Mouse (Mus musculus) c-Kit-positive CD71-positive TER-119-negative erythroid progenitor cells, embryonic 14.5 days (primary cell): ENCODE data around the gene Olfr159.
A peak's percentile ranks its signal among the peaks of the same experiment; 100 is the strongest.
"Not testable (repeated sequence)": the region's sequence is repeated elsewhere in the genome, so short reads cannot be mapped to it uniquely, and the experiment has no call there.

Source experiments
- DNase-seq: peaks from one replicate; pipeline ENCODE4 v3.0.0-alpha.2; 2013; ENCODE audit warnings: low read depth

Gene Olfr159

GRCm38 (mm10) chr4:43770909-43771308 lies at the start of gene Olfr159:
Olfr159 (minus strand) TSS chr4:43771009.
- no peak for DNase-seq

DNA sequence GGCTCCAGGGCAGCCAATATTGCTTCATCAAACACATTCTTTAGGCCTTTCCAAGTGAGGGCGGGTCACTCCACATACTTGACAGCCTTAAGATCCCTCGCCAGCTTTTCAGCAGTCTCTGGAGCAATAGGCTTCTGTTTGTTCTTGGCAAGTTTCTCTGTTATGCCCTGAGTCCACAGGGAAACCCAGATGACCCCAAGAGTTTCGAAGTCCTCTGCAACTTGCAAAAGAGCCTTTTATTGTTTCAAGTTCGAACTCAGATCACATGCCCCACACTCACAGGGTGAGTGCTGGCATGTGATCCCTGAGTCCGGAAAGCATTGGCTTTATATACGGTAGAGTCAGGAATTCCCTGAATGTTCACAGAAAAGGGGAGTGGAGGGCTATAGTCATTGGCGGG lies 28.1 kb upstream of the Olfr159 start:
- DNase-seq = no peak

DNA sequence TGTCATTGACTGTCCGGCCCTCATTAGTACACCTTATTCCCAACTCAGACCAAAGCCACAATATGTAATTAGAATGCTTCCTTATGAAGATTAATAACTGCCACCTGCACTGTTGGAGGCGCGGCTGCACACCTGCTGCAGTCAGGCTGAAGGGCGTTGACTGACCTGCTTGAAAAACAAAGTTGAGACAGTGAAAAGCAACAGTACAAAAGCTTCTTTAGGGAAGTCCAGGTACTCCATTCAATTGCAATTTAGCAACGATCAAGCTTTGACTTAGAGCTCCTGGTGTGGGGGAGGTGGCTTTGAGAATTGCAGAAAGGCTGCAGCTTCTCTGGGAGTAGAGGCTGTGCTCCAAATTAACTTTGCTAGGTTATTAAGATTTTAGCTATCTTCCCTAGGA lies 25.0 kb upstream of the Olfr159 start:
- DNase-seq = not testable (repeated sequence)

GRCm38 (mm10) chr4:43795296-43795695 lies 24.5 kb upstream of the Olfr159 start:
- DNase-seq = no peak

- no peak for DNase-seq
Measured at GRCm38 (mm10) chr4:43772304-43772703, 1.5 kb upstream of the Olfr159 start.

DNA sequence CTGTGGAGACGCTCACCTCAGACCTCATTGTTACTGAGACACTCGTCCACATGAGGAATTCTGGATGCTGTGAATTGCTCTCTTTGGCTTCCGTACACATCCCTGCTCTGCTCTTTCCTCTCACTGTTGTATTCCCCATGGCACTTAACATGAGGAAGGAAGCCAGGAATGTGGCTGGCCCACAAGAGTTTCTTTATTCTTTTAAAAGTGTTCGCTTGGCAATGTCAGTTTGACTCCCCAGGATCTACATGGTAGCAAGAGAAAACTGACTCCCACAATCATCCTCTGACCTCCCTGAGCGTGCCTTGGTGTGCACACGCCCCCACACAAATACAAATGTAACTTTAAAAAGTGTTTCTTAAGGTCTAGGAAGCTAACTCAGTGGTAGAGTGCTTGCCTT lies 817 bp upstream of the Olfr159 start:
- DNase-seq = no peak

DNA sequence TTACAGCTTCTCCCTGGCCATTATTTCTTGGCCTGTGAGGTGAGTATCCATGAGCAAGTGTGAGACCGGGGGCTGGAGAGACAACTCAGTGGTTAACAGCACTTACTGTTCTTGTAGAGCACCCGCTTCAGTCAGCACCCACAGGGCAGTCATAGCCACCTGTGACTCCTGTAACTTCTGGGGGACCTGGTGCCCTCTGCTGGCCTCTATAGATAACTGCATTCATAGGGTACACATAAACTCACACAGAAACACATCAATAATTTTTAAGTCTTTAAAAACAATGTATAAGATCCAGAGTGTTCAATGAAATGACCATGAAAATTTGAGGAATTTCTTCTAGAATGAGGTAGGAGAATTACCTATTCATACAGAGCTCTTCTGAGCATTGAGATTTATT lies 1.4 kb downstream of the Olfr159 start:
- DNase-seq = no peak

DNA sequence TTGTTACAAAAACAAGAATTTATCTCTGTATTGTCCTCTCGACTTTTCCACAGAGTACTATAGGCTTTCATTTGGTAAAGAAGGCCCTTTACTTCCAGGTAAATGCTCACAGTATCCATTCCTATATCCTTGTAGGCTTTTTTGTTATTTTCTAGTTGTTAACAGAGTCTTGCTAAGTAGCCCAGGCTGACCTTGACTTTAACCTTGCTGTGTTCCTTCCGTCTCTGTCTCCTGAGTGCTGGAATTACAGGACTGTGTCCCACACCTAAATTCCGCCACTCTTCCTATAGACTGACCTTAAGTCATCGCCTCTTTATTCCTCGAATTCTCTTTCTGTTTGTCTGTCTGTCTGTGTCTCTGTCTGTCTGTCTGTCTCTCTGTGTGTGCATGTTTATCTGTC lies 2.5 kb downstream of the Olfr159 start:
- DNase-seq = no peak

DNA sequence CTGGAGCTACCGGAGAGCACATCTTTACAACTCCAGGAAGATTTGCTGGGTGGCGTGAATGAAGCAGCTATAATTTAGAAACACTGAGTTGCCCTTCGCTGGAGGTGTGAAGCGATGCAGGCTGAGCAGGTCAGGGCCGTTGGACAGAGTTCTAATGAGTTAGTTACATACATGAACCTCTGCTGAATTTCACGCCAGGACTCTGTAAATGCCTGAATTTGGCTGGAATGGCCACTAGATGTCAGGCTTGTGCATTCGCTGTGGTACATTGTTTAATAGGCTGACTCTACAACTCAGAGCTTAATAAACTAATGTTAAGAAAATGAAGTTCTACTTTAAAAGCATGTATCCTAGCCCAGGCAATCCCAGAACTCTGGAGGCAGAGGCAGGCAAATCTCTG lies 7.4 kb downstream of the Olfr159 start:
- peak; percentile 28 for DNase-seq

GRCm38 (mm10) chr4:43761336-43761735 lies 9.5 kb downstream of the Olfr159 start:
- no peak for DNase-seq

DNA sequence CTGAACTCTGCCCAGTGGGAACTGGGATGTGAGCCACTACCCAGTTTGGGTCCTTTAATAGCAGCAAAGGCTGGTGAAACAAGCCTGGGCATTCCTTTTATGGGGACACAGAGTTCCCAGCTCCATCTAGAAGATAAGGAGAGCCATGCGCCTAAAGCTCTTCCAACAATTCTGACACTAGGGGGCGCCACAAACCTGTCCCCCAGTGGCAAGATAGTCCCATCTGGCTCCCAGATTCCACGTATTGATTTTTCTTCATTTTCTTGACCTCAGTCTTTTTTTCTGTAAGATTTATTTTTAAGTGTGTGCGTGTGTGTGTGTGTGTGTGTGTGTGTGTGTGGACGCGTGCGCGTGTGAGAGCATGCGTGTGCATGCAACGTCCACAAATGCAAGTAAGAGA lies 10.3 kb downstream of the Olfr159 start:
- peak; percentile 13 for DNase-seq

- no peak for DNase-seq
Measured at GRCm38 (mm10) chr4:43759571-43760418, 11.0 kb downstream of the Olfr159 start.

- no peak for DNase-seq
Measured at GRCm38 (mm10) chr4:43757213-43757612, 13.6 kb downstream of the Olfr159 start.

DNA sequence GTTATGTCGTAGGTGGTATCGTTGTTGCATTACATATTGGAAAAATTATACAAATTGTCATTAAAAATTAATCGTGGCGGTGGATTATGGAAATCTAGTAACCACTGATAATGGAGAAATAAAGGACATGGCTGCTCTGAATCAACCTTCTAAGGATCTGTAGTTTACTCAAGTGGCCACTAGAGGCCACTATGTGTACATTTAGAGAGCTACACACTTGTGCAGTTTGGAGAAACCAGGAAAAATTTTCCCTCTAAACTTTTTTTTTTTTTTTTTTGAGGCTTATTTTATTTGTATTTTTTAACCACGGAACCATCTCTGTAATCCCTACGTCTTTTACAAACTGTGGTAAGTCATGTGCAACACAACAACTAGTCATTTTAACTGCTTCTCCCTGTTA lies 25.6 kb downstream of the Olfr159 start:
- peak; percentile 19 for DNase-seq

GRCm38 (mm10) chr4:43743099-43743498 lies 27.7 kb downstream of the Olfr159 start:
- no peak for DNase-seq

DNA sequence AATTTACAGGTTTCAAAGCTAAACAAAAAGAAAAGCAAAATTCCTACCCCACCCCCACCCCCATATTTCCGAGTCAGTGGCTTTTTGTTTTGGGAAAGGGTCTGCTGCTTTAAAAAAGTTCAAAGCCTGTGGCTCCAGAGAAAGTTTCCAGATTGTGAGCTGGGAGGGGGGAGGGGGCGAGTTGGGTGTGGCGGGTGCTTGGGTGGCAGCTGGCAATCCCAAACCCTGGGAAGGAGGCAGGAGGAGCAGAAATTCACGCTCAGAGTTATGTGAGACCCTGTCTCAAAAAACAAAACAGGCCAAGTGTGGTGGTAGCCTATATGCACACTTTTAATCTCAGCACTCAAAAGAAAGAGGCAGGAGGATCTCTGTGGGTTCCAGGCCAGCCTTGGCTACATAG lies 28.2 kb downstream of the Olfr159 start:
- DNase-seq = no peak

DNA sequence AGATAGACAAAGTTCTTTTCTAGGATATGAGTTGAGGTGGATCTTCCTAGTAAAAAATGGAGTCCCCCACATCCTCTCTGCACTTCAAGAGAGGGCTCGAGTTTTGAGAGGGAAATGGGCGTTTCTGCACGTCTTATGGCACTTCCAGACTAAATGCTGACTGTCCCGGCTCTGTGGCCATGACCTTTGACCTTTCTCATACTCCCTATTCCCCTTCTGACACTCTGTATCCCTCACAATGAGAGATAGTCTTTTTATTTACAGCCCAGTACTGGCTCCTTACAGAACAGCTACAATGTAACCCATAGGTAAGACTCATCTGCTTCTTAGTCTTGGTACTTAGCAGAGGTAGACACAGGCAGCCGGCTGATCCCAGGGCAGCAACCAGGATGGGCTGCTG lies 29.3 kb downstream of the Olfr159 start:
- no peak for DNase-seq

- DNase-seq = no peak
Measured at GRCm38 (mm10) chr4:43738989-43739674, 31.7 kb downstream of the Olfr159 start.

GRCm38 (mm10) chr4:43737144-43737543 lies 33.7 kb downstream of the Olfr159 start:
- DNase-seq = no peak

DNA sequence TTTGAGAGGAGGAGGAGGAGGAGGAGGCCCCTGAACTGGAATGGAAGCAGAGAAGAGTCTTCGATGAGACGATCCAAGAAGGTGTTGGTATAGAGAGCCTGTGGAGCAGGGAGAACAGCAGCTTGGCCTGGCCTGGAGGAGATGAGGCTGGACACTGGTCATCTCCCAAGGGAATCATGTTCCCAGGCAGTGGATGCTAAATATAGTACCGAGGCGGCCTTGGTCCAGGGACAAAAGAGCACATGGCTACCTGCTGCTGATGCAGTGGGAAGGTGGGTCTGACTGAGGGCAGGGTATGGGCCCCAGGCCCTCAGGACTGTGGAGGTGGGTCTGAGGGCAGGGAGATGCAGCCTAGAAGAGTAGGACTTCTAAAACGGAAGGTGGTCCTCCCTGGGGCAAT lies 37.6 kb downstream of the Olfr159 start:
- DNase-seq = no peak

- DNase-seq = no peak
Measured at GRCm38 (mm10) chr4:43732171-43732570, 38.6 kb downstream of the Olfr159 start.

DNA sequence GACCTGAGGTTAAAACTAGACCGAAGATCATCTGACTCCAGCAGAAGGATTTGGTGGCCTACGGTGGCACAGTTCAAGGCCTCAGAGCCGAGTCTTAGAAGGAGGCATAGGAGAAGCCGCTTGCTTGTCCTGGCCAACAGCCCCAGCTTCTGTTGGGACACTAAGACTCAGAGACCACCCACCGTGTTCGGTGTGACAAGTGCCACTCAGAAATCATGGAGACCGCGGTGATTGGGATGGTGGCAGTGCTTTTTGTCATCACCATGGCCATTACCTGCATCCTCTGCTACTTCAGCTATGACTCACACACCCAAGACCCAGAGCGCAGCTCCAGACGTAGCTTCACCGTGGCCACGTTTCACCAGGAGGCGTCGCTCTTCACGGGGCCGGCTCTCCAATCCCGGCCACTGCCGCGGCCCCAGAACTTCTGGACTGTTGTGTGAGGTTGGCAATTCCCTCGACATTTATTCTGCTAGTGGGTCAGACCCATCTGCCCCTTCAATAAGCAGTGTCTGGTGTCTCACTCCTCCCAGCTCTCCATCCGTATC lies 40.0 kb downstream of the Olfr159 start:
- DNase-seq = no peak
